Mouse (Mus musculus) C2C12 (cell line): ENCODE measurements around the gene Tfr2.

Source experiments
- CEBPB ChIP-seq: IDR thresholded peaks from one replicate; pipeline ENCODE4 v1.6.1; 2011; ENCODE audit warnings: low read depth, mild to moderate bottlenecking, control low read depth, moderate library complexity
- CTCF ChIP-seq: IDR thresholded peaks from one replicate; pipeline ENCODE4 v1.5.1; 2011; ENCODE audit not compliant: control insufficient read depth, insufficient read depth, insufficient read length
- MAX ChIP-seq: IDR thresholded peaks from one replicate; pipeline ENCODE4 v1.6.1; 2011; ENCODE audit warnings: mild to moderate bottlenecking, control low read depth
- MYOD1 ChIP-seq: IDR thresholded peaks from one replicate; pipeline ENCODE4 v1.6.1; 2011; ENCODE audit warnings: low read depth; ENCODE audit not compliant: control insufficient read depth, insufficient read length
- MYOG ChIP-seq: IDR thresholded peaks from one replicate; pipeline ENCODE4 v1.6.1; 2011; ENCODE audit not compliant: control insufficient read depth, insufficient read length; ENCODE audit errors: extremely low read depth
- USF1 ChIP-seq: IDR thresholded peaks from one replicate; pipeline ENCODE4 v1.6.1; 2011; ENCODE audit warnings: low read depth, mild to moderate bottlenecking, control low read depth, moderate library complexity

- TF ChIP-seq CTCF (no peak), MYOD1 (no peak), CEBPB (no peak), USF1 (no peak), MYOG (no peak), MAX (no peak)
These were observed 32.2 kb upstream of the Tfr2 start for GRCm38 (mm10) chr5:137537461-137537860.
